Mouse (Mus musculus) kidney, embryonic 16.5 days (tissue): ENCODE data around the gene Hcfc2. TPM values are rescaled to one million over a fixed set of nuclear protein-coding genes. Genes with fewer than 3 reads are reported as not detected.
A peak's percentile ranks its signal among the peaks of the same experiment; 100 is the strongest.

Source experiments
- ATAC-seq: fragments of 200-750 bp; cut with Nextera tagmentation; 2 replicates; pipeline ENCODE4 v1.8.0; 2017; ENCODE audit warnings: moderate TSS enrichment; ENCODE audit not compliant: low FRiP score, low TSS enrichment
- H3K27ac ChIP-seq: fragments of 300-500 bp; sonication (generic); 2 replicates; pipeline ENCODE4 v1.5.1; 2014; ENCODE audit warnings: low read length
- H3K27me3 ChIP-seq: fragments of 300-500 bp; sonication (generic); 2 replicates; pipeline ENCODE4 v1.6.1; 2014; ENCODE audit warnings: low read length, control low read depth, mixed read lengths; ENCODE audit not compliant: insufficient read depth
- H3K36me3 ChIP-seq: fragments of 300-500 bp; sonication (generic); 2 replicates; pipeline ENCODE4 v1.6.1; 2014; ENCODE audit warnings: low read length, control low read depth, mixed read lengths; ENCODE audit not compliant: insufficient read depth
- H3K4me1 ChIP-seq: fragments of 300-500 bp; sonication (generic); 2 replicates; pipeline ENCODE4 v1.6.1; 2014; ENCODE audit warnings: low read length, control low read depth, mixed read lengths; ENCODE audit not compliant: insufficient read depth
- H3K4me2 ChIP-seq: fragments of 300-500 bp; sonication (generic); replicated peaks from 2 replicates; pipeline ENCODE4 v1.6.1; 2014; ENCODE audit warnings: low read depth, low read length
- H3K4me3 ChIP-seq: fragments of 300-500 bp; sonication (generic); 2 replicates; pipeline ENCODE4 v1.5.1; 2014; ENCODE audit warnings: mild to moderate bottlenecking, low read length
- H3K9ac ChIP-seq: fragments of 300-500 bp; sonication (generic); replicated peaks from 2 replicates; pipeline ENCODE4 v1.6.1; 2014; ENCODE audit warnings: low read length
- H3K9me3 ChIP-seq: fragments of 300-500 bp; sonication (generic); 2 replicates; pipeline ENCODE4 v1.6.1; 2016; ENCODE audit warnings: low read length, control low read depth
- WGBS: fragments of 180-500 bp; shearing (Covaris S2); extraction: QIAGEN DNeasy Blood & Tissue Kit; methylation state at CpG from one replicate; pipeline ENCODE4 v1.1.7; 2014; 5-methylcytosine and 5-hydroxymethylcytosine counted together
- polyA plus RNA-seq: library from polyadenylated mRNA; unstranded; fragments of >200 nt; fragmentation: Nextera tagmentation; extraction: Ambion mirVana; gene quantifications from 2 replicates; pipeline ENCODE4 v1.2.1, GENCODE M21; 2015

Gene Hcfc2
- polyA plus RNA-seq, 1 experiment from 2014 or later: 30.4 TPM

DNA sequence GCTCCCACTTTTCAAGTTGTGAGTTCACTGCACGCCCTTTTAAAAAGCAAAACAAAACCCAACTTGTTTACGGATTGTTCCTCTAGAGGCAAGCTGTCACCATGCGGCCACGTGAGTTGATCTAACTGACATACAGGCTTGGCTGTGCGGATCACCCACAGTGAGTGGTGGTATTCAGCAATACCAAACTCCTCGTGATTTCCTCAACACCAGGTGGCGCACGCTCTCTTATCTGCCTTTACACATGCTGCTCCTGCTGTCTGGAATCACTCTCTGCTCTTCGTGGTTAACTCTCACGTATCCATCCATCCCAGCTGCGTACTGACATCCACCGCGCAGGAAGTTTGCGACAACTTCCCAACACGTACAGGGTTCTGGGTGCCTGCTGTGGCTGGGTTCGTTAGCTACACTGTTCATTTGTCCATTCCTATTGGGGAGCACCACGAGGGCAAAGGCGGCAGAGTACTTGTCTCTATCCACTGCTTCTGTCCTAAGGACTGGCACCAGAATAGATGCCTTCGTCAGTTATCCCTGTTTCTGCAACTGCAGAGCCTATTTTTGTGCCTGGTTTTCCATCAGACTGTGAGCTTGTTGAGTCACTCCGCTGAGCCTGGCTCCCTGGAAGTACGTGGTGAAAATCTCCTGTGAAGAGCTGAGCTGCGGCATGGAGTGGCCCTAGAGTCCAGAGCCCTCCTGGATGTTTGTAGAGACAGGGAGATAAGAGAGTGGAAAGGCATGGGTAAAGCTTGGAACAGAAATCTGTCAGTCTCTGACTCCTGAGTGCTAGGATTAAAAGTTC, 29.3 kb upstream of the Hcfc2 start:
- Histone ChIP-seq H3K36me3 (no peaks in the 10 kb centered on the region), H3K9me3 (no peaks in the 10 kb centered on the region), H3K9ac (peak overlapping the region; percentile 54), H3K4me1 (no peaks in the 10 kb centered on the region; the same call in 1 of the 2 replicates), H3K27ac (no peak overlapping the region), H3K4me2 (peak overlapping the region; percentile 40), H3K27me3 (no peaks in the 10 kb centered on the region), H3K4me3 (peak overlapping the region; percentile 12)
- ATAC-seq: peak; percentile 84; the same call in 1 of the 2 replicates
- 21% methylated on average over 22 of the region's 22 CpGs for WGBS

- H3K9me3 ChIP-seq: no peaks in the 10 kb centered on the region
- no peak overlapping the region for H3K27ac ChIP-seq
- WGBS: 70% methylated on average over 6 of the region's 6 CpGs
- H3K36me3 ChIP-seq: no peaks in the 10 kb centered on the region
- no peaks in the 10 kb centered on the region for H3K27me3 ChIP-seq
- H3K9ac ChIP-seq: no peak overlapping the region
- H3K4me3 ChIP-seq: no peak overlapping the region
- ATAC-seq: no peak
- no peak overlapping the region for H3K4me2 ChIP-seq
- no peaks in the 10 kb centered on the region; the same call in 1 of the 2 replicates for H3K4me1 ChIP-seq
Observed at GRCm38 (mm10) chr10:82670205-82670604, 25.8 kb upstream of the Hcfc2 start.

DNA sequence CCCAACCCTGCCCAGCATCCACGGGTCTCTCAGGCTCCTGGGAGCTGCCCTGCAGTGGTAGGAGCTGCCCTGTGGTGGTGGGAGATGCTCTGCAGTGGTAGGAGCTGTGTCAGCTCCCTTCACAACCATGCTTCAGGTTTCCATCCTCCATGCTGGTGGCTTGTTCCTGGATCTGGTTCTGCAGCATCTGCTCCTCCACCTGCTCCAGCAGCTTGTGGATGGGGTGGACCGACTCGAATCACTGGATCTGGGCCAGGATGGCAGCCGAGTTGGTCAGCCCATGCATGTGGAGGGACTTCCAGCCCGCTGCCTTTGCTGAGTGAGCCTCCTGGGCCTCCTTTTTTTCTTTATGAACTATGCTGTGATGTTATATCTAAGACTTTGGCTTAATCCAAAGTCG, 19.0 kb upstream of the Hcfc2 start:
- no peaks in the 10 kb centered on the region for H3K27me3 ChIP-seq
- no peak overlapping the region for H3K4me3 ChIP-seq
- WGBS: 78% methylated on average over 6 of the region's 6 CpGs
- no peak for ATAC-seq
- H3K4me2 ChIP-seq: no peak overlapping the region
- H3K36me3 ChIP-seq: no peaks in the 10 kb centered on the region
- H3K27ac ChIP-seq: no peak overlapping the region
- H3K9ac ChIP-seq: no peak overlapping the region
- no peaks in the 10 kb centered on the region for H3K4me1 ChIP-seq
- no peaks in the 10 kb centered on the region for H3K9me3 ChIP-seq

GRCm38 (mm10) chr10:82680769-82681168, 15.2 kb upstream of the Hcfc2 start:
- Histone ChIP-seq H3K4me2 (no peak overlapping the region), H3K9ac (no peak overlapping the region), H3K9me3 (no peaks in the 10 kb centered on the region), H3K27me3 (no peaks in the 10 kb centered on the region), H3K36me3 (no peaks in the 10 kb centered on the region), H3K4me1 (no peaks in the 10 kb centered on the region), H3K4me3 (no peak overlapping the region), H3K27ac (no peak overlapping the region)
- 90% methylated on average over 5 of the region's 5 CpGs for WGBS
- no peak for ATAC-seq

- Histone ChIP-seq H3K9ac (no peak overlapping the region), H3K9me3 (no peaks in the 10 kb centered on the region), H3K4me1 (no peaks in the 10 kb centered on the region), H3K4me2 (no peak overlapping the region), H3K27ac (no peak overlapping the region), H3K4me3 (no peak overlapping the region), H3K36me3 (no peaks in the 10 kb centered on the region), H3K27me3 (no peaks in the 10 kb centered on the region)
- ATAC-seq: no peak
- 81% methylated on average over 7 of the region's 7 CpGs for WGBS
Observed at GRCm38 (mm10) chr10:82681639-82682038, 14.3 kb upstream of the Hcfc2 start.

DNA sequence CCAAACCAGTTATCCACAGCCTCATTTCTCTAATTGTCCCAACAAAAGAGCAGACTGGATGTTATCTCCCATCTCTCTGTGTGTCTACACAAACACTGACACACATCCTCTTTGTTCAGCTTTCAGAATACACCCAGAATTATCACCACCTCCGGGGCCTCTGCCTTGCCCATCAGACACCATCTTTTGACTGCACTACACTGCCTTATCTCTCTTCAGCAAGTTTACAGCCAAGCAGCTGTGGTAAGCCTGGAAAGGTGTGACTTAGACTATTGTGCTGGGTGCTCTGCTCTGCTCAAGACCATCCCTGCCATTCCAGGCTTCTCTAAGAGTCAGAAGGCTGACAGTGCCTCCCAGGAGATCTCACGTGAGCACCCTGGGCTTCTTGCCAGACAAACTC, 10.5 kb upstream of the Hcfc2 start:
- Histone ChIP-seq H3K27me3 (no peaks in the 10 kb centered on the region), H3K4me3 (no peak overlapping the region), H3K4me2 (no peak overlapping the region), H3K9me3 (no peaks in the 10 kb centered on the region), H3K9ac (no peak overlapping the region), H3K4me1 (no peaks in the 10 kb centered on the region), H3K36me3 (no peaks in the 10 kb centered on the region), H3K27ac (no peak overlapping the region)
- ATAC-seq: no peak
- 66% methylated on average over 2 of the region's 2 CpGs for WGBS

- no peaks in the 10 kb centered on the region for H3K9me3 ChIP-seq
- no peaks in the 10 kb centered on the region for H3K4me1 ChIP-seq
- H3K27ac ChIP-seq: no peak overlapping the region
- WGBS: 56% methylated on average over 7 of the region's 7 CpGs
- ATAC-seq: no peak
- peak overlapping the region; percentile 46 for H3K4me2 ChIP-seq
- no peaks in the 10 kb centered on the region for H3K36me3 ChIP-seq
- no peaks in the 10 kb centered on the region for H3K27me3 ChIP-seq
- H3K9ac ChIP-seq: peak overlapping the region; percentile 52; the same call in 1 of the 2 replicates
- H3K4me3 ChIP-seq: peak overlapping the region; percentile 28
Observed at GRCm38 (mm10) chr10:82689681-82690211, 6.2 kb upstream of the Hcfc2 start.

- H3K36me3 ChIP-seq: no peaks in the 10 kb centered on the region
- ATAC-seq: peak; percentile 86
- no peak within 1 kb of the TSS for H3K27ac ChIP-seq
- peak within 1 kb of the TSS; percentile 28 for H3K4me3 ChIP-seq
- peak within 1 kb of the TSS; percentile 52 for H3K9ac ChIP-seq
- WGBS: 3% methylated on average over 14 of the region's 14 CpGs
- H3K4me1 ChIP-seq: no peaks in the 10 kb centered on the region
- H3K4me2 ChIP-seq: peak within 1 kb of the TSS; percentile 46
- H3K9me3 ChIP-seq: no peaks in the 10 kb centered on the region
- no peaks in the 10 kb centered on the region for H3K27me3 ChIP-seq
Observed at GRCm38 (mm10) chr10:82690494-82690893, 5.5 kb upstream of the Hcfc2 start, which contains the start of gene Glt8d2. Gene Glt8d2 (minus strand): TSS chr10:82690650.

- Histone ChIP-seq H3K27me3 (no peaks in the 10 kb centered on the region), H3K27ac (0 out of 2 replicates have a peak overlapping the region, but pooled peaks have one; percentile 14), H3K4me3 (no peak overlapping the region), H3K4me2 (no peak overlapping the region), H3K4me1 (peaks cover 27% of the 10 kb centered on the region), H3K36me3 (0 out of 2 replicates have a peak, but pooled peaks cover 3% of the 10 kb centered on the region), H3K9me3 (no peaks in the 10 kb centered on the region), H3K9ac (no peak overlapping the region)
- 62% methylated on average over 4 of the region's 4 CpGs for WGBS
- ATAC-seq: no peak
Observed at GRCm38 (mm10) chr10:82696453-82697079, 606 bp downstream of the Hcfc2 start.
